Mouse (Mus musculus) c-Kit-negative CD71-positive TER-119-positive erythroid progenitor cells, embryonic 14.5 days (primary cell): Measurements from ENCODE around the gene Tmed3.

Experiments used
- DNase-seq: peaks from one replicate; pipeline ENCODE4 v3.0.0-alpha.2; 2013; ENCODE audit warnings: low read depth, low spot score

Gene Tmed3

DNA sequence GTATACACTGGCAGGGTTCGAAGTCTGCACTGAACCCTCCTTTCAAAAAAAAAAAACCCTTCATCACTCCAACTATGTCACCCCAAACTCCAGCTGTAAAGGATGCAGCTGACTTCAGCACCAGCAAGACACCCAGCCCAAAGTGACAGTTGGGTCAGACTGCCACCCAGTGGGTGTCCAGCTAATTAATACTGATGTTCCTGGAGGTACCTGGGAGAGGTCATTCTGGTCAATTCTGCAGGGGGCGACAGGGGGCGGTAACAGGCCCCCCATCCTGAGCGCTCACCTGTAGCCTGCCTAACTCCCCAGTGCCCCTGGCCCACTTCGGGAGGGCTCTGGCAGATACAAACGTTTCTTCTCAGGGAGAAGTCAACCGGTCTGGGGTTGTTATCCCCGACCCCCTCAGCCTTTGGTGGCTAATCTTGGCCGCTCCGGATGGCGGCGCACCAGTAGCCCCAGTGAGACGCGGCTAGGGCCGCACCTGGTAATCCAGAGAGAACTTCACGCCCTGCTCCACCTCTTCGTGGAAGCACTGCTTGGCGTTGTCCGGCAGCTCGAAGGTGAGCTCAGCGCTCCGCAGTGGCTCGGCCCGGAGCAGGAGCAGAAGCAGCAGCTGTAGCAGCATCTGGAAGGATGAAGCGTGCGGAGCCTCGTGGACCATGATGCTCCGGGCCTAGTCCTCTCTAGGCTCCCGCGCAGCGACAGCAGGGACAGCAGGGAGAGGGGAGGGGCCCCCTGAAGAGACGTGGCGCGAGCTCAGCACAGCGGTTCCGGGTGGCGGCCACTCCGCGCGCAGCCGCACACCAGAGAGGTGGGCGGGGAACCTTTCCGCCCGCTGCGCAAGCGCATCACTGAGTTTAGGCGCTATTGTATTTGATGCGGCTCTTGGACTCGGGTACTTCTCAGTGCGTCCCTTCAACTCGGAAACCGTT is at the start of gene Tmed3:
Gene Tmed3, minus strand, starts transcription at position 804 of the 932 bp plus-strand sequence.
- peak; percentile 50 for DNase-seq

DNA sequence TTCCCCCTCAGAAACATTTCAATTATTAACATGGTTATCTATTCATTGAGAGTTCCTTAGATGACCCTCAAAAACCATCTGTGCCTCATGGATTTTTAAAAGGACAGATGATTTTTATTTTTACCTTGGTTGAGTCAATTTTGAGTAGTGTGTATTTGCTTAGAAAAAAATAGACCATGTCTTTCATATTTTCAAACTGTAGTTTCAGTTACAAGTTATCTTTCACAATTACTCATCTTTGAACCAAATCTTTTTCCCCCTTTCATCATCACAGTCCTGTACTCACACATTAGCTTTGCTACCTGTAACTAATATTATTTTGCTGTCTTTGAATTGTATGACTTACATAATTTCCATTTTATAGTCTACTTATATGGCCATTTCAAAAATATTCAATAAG is 35.2 kb upstream of the Tmed3 start:
- DNase-seq: no peak

GRCm38 (mm10) chr9:89738295-89738694 is 33.4 kb upstream of the Tmed3 start, which contains the start of gene Ankrd34c:
Gene Ankrd34c, minus strand, starts transcription at chr9:89738475.
- DNase-seq: no peak

- no peak for DNase-seq
These were observed 33.0 kb upstream of the Tmed3 start for GRCm38 (mm10) chr9:89737888-89738287.

- no peak for DNase-seq
These were observed 32.3 kb upstream of the Tmed3 start for GRCm38 (mm10) chr9:89736932-89737705.

- no peak for DNase-seq
These were observed 2.0 kb upstream of the Tmed3 start for GRCm38 (mm10) chr9:89706906-89707305.

DNA sequence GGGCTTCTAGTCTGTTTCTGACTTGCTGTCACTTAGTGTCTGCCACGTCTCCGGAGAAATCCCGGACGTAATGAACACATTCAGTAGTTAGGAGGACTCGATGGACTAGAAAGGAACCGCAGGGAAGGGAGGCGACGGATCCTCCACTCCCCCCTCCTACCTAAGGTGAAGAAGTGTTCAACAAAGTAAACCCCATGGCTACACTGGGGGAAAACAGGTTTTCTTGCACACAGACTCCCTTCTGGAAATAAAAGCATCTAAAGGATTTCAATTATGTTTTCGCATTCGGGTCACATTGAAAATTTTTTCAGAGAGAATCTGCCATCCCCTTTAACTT is 297 bp upstream of the Tmed3 start:
- no peak for DNase-seq

DNA sequence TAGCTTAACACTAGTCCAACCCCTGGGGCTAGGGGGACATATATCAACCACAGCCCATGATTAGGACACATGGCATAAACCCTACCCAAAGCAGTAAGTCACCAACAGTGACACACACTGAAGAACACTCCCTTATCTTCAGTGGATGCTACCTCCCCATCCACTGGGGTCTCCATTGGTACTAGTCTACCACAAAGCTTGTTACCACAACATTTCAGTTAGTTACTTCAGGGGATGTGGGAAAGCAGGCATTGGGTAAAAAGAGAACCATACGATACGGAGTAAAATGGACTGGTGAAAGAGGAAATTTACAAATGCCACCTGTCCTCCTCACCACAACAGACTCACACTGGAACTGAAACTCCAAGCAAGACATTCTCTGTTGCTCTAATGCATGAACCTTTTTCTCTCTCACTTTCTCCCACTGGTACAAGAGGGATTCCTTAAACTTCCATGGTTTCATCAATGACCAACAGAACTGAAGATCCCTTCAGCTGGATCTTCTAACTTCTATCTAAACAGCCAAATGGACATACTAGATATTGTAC is 3.9 kb downstream of the Tmed3 start:
- DNase-seq: no peak

DNA sequence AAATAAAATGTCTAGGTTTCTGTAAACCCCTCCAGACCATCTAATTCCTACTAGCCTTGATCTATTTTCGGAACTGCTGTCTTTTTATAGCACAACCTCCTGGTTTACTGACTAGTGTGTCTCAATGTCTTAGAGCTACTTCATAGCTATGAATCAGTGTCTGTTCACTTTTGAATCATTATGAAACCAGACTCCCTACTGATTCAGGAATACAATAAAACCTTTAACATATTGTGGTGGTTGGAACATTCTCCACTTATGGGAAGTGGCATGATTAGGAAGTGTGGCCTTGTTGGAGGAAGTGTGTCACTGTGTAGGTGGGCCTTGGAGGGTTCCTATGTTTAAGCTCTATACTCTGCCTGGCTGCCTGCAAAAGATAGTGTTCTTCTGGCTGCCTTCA is 9.7 kb downstream of the Tmed3 start:
- no peak for DNase-seq

GRCm38 (mm10) chr9:89693670-89694069 is 11.2 kb downstream of the Tmed3 start:
- no peak for DNase-seq

GRCm38 (mm10) chr9:89689179-89689578 is 15.7 kb downstream of the Tmed3 start:
- DNase-seq: no peak

GRCm38 (mm10) chr9:89687503-89688226 is 17.2 kb downstream of the Tmed3 start:
- no peak for DNase-seq

- DNase-seq: no peak
These were observed 18.6 kb downstream of the Tmed3 start for GRCm38 (mm10) chr9:89686262-89686661.

DNA sequence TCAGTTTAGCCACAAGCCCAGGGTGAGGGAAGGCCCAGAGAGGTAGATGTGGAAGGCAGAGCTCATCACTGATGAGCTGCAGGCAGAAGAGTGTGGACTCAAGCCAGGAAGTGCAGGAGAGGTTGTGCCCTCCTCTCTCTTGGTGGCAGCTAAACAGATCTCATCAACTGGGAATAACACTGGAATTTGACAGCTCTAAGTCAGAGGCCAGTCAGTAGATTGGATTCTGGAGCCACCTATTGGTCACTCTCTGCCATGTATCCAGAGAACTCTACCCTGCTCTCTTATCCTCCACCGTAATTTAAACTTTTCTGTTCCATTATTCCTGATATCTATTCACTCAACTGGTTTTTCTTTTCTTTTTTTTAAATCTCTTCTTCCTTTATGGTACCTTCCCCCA is 25.9 kb downstream of the Tmed3 start:
- no peak for DNase-seq

DNA sequence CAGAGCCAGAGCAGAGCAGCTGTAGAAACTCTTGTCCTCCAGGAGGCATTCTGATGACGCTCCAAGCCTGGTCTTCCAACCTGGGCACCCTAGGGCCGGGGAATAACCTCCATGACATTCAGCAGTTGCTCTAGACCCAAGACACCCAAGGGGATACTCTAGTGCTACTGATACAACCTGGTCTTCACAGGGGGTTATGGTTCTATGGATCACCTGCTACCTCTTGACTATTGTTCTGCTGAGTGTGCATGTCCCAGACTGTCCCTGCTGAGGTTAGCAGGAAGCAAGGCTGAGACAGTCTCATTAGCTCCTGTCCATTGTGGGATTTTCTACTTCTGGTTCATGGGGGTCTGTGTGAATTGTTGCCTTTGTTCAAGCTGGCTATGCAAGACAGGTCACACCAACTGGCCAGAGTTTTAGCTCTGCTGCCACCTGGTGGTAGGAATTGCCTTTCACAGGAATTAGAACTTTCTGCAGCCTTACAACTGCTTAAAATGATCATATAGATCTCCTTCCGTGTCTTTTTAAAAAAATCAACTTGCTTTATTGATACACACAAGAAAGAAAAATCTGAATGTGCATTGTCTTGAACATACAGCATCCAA is 30.8 kb downstream of the Tmed3 start:
- peak; percentile 3 for DNase-seq

- no peak for DNase-seq
These were observed 31.5 kb downstream of the Tmed3 start for GRCm38 (mm10) chr9:89673402-89673801.

DNA sequence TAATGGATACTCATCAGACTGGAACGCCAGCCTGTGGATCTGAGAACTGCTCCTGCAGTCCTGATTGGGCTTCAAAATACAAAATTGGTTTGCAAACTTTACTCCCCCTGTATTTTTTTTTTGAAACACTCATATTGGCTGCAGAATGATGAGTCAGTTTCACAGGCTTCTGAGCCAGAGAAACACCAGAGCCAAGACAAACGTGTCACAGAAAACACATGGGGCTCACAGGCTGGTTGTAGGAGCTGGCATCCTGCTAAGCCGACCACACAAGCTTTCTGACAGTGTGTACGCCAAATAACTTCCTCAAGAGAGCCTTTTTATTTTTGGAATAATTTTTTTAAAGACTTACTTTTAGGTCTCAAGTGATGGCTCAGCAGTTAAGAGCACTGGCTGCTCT is 35.0 kb downstream of the Tmed3 start:
- DNase-seq: no peak

DNA sequence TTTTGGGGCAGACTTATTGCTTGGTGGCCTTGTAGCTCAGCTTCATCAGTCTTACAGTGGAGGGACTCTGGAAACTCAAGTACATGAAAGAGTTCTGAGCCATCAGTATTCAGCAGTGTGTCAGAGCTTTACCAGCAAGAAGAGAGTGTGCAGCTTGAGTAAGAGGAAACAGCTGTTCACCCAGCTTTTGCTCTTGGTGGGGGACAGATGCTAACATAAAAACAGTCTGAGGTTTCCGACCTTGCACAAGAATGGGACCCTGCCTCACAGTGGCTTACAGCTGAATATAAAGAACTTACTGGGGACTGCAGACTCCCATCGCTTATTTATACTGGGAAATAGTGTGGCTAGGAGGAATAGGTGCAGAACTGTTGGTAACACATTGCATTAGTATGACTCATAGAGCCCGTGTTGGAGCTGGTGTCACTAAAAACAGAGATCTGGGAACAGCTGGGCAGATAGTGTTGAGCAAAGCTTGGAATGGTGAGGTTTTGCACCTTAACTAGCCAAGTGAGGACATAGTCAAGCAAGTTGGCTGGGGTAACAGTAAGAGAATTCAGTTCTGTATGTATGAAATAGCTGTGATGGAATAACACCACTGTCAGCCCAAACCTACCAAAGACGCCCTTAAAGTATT is 37.4 kb downstream of the Tmed3 start:
- DNase-seq: no peak

GRCm38 (mm10) chr9:89650913-89651312 is 54.0 kb downstream of the Tmed3 start:
- DNase-seq: no peak
